Mouse (Mus musculus) monocyte, adult 5-6 weeks (primary cell): ENCODE results near the gene Foxl1. TPM values are rescaled to one million over a fixed set of nuclear protein-coding genes. Genes with fewer than 3 reads are reported as not detected.

ENCODE experiments used
- ATAC-seq: fragments of 153-309, 156-312 bp; replicated peaks from 2 replicates; pipeline ENCODE4 v1.8.0; 2017; ENCODE audit warnings: mild to moderate bottlenecking; ENCODE audit not compliant: low TSS enrichment, insufficient number of reproducible peaks, severe bottlenecking, poor library complexity, low FRiP score
- total RNA-seq: library from RNA; stranded (forward); fragments of 200-1000, 200-491, 200-594 nt; gene quantifications from 3 replicates; pipeline ENCODE4 v1.2.3, GENCODE M21; 2017

Foxl1 gene
- total RNA-seq, result 0.29 TPM in 1 of 3 replicates, not detected in the others

GRCm38 (mm10) chr8:121127756-121128375, at the start of gene Foxl1:
Gene Foxl1, plus strand, starts transcription at chr8:121127940.
- no peak for ATAC-seq

DNA sequence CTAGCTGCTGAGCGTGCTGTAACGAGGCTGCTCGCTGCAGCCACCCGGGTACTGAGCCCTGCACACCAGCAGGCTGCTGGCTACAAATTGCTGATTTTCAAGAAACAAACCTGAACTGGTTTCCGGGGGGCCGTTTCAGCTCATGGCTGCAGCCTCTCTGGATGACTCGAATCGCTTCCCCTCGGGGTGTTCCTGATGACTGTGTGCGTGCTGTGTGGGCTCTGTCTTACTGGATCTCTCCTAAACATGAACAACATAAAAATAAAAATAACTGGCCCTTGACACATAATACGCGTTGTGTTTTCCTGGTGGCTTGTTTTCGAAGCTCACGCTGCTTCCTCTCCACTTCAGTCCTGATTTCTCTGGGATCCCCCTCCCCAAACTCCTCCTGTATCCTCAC, 49.0 kb upstream of the Foxl1 start:
- no peak for ATAC-seq

- ATAC-seq, result no peak
Measured at GRCm38 (mm10) chr8:121079201-121079600, 48.5 kb upstream of the Foxl1 start.

DNA sequence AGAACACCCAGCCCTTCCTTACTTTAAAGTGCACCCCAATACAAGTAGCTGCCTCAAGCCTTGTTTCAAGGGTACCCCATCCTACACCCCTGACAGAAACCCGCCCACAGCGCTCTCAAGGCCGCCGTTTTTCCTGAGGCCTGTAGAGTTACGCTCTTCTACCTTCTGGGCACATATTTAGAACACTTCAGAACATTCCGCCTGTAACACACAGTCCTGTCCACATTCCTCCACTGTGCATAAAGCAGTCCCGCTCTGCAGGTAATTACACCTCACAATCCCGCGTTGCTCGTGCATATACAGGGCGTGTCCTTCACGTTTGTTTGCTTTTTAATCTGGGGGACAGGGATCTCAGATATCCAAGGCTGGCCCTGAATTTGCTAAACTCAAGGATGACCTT, 47.8 kb upstream of the Foxl1 start:
- ATAC-seq, result no peak

DNA sequence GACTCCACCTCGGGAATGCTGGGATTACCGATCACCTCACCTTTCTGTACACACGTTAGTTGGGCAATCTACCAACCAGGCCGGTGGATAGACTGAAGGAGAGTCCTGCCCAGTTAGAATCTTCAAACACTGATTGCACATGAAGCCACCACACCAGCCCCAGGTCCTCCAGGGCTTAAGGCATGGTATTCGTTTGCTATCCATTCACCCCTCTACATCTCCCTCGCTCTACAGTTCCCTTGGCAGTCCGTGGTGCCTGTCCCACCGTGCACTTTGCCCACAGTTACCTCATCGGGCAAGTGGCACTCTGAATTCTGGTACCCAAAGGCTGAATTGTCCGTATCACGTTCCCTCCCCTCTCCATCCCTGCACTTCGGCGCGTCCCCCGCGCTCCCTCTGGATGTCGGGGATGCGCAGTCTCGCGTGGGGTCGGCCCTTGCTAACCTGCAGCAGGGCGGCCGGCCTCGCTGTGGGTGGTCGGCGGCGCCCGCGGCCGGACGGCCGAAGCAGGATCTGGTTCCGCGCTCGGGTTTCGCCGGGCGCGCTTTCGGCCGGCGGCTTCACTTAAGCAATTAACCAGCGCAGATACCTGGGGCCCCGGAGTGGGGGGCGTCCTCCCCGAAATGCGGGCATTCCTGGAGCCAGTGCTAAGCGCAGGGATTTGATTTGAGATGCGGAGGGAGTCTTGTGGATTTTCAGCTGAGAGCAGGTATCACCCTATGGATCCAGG, 47.2 kb upstream of the Foxl1 start:
- no peak for ATAC-seq

DNA sequence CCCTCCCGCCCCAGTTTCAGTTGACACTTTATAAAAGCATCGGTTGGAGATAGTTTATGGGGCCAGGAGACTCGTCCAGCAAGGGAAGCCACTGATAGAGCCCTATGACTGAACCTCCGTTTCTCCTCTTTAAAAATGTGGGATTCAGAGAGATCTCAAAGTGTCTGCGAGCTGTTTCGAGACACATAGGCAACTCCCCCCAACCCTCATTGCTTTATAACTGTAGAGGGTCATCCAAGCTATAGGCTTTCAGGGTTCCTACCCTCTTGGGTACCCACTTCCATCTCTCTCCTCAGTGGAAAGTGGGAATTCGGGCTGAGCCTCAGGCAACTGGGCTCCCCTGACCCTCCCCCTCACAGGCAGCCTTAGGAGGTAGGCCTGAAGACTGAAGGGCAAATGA, 46.3 kb upstream of the Foxl1 start:
- ATAC-seq, result no peak

GRCm38 (mm10) chr8:121082218-121083092, 45.3 kb upstream of the Foxl1 start:
- ATAC-seq, result no peak

- no peak for ATAC-seq
Measured at GRCm38 (mm10) chr8:121083093-121083935, 44.4 kb upstream of the Foxl1 start.

- no peak for ATAC-seq
Measured at GRCm38 (mm10) chr8:121083936-121084209, 43.9 kb upstream of the Foxl1 start.

DNA sequence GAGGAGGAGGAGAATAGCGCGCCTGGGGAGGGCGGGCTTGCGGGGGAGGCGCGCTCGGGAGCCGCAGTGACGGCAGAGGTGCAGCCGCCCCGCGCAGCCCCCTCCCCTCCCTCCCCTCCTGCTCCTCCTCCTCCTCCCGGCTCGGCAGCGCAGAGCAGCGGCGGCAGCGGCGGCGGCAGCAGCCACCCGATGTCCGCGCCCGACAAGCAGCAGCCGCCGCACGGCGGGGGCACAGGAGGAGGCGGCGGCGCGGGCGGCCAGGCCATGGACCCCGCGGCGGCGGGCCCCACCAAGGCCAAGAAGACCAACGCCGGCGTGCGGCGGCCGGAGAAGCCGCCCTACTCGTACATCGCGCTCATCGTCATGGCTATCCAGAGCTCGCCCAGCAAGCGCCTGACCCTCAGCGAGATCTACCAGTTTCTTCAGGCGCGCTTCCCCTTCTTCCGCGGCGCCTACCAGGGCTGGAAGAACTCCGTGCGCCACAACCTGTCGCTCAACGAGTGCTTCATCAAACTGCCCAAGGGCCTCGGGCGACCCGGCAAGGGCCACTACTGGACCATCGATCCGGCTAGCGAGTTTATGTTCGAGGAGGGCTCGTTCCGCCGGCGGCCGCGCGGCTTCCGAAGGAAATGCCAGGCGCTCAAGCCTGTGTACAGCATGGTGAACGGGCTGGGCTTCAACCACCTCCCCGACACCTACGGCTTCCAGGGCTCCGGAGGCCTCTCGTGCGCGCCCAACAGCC, 43.4 kb upstream of the Foxl1 start, which contains the start of gene Foxf1:
Gene Foxf1, plus strand, starts transcription at position 177 of the 742 bp plus-strand sequence.
- no peak for ATAC-seq

DNA sequence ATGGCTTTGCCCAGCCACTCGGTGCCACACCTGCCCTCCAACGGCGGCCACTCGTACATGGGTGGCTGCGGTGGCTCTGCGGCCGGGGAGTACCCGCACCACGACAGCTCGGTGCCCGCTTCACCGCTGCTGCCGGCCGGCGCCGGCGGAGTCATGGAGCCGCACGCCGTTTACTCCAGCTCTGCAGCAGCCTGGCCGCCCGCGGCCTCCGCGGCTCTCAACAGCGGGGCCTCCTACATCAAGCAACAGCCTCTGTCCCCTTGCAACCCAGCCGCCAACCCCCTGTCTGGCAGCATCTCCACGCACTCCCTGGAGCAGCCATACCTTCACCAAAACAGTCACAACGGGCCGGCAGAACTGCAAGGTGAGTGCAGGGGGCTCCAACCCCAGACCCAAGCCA, 42.7 kb upstream of the Foxl1 start:
- no peak for ATAC-seq

- ATAC-seq, result no peak
Measured at GRCm38 (mm10) chr8:121085561-121085960, 42.2 kb upstream of the Foxl1 start.

GRCm38 (mm10) chr8:121086004-121086900, 41.5 kb upstream of the Foxl1 start:
- no peak for ATAC-seq

GRCm38 (mm10) chr8:121088281-121088680, 39.5 kb upstream of the Foxl1 start:
- ATAC-seq, result no peak

- ATAC-seq, result no peak
Measured at GRCm38 (mm10) chr8:121088871-121089630, 38.7 kb upstream of the Foxl1 start.

DNA sequence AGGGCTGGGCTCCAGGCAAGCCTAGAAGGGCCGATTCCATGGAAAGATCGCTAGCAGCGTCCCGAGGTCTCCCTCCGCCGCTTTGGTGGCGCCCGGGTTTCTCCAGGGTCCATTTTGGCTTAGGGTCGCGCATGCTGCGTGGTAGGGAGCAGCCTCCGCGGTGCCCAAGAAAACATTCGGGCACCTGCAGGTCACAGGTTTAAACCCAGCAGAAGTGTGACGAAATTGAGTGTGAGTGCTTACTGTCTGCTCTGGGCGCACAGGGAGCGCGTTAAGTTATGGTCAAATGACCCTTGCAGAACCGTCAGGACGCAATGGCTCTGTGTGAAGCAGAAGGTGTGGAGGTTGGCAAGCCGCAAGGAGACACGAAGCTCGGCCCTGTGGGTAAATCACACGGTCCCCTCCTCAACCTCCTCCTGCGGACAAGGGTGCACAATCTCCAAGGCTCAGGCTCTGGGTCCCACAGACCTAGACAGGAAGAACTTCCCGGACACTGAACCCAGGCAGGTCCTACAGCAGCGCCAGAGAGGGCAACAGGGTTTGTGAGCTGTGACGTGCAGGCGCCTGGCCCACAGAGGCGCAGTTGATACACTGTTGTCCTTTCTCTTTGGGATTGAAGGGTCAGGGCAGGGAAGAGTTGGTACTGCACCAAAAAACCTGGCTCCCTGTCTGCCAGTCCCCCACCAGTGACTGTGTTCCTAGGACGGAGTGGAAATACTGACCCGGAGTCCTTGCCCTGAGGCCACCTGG, 37.9 kb upstream of the Foxl1 start:
- ATAC-seq, result no peak
